Mouse (Mus musculus) right cerebral cortex, postnatal 4 days (tissue): Measurements from ENCODE around the gene Pnliprp2.

Experiments used
- DNase-seq: peaks from one replicate; pipeline ENCODE4 v3.0.0-alpha.2; 2022

The Pnliprp2 gene

GRCm38 (mm10) chr19:58805191-58805779 is 45.8 kb downstream of the Pnliprp2 start:
- DNase-seq: no peak

DNA sequence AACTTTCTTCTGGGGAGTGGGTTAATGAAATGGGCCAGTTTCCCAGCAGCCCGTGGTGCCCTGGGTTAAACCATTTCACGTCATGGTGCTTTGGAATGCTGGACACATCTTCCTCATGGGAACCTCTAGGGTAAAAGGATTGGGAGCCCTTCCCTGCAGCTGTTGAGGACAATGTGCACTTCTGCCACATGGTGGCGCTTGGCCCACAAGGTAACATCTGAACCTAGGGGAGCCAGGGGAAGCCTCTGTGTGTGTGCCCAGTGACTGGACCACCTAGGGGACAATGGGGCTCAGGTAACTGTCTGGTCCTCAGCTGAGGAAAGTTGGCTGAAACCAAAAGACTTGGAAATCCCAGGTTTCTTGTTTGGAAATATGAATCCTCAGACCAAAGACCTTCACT is 46.8 kb downstream of the Pnliprp2 start:
- peak; percentile 69 for DNase-seq

- DNase-seq: no peak
Measured at GRCm38 (mm10) chr19:58808864-58809263, 49.3 kb downstream of the Pnliprp2 start.

- DNase-seq: no peak
Measured at GRCm38 (mm10) chr19:58810536-58810935, 51.0 kb downstream of the Pnliprp2 start.

DNA sequence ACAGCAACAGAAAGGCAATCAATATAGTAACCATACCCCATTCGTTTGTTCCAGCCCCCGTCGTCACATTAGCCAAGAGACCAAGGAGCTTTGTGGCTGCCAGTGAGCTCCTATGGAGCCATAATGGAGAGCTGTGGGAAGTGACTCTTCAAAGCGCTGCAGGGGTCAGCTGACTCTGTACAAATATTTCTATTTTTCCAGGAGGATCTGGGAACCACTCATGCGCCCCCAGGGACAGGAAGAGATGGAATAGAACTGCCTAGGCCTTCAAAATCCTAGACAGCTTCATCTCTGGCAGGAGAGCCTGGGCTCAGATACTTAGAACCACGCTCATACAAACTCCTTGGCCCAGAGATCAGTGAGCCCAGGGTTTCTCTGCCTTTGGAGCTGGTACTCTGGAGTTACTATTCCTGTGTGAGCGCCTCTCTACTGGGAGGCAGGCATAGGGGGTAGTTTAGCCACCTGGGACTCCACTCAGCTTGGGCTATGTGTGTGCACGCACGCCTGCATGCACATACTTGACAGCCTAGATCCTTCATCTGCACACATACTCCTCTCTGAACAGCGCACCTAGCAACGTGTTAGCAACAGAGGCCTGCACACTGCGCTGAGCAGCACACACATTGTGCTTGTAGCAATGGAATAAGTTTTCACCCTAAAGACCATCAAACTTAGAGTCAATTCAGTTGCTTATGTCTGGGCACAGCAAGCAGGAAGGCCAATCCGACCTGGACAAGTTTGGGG is 55.8 kb downstream of the Pnliprp2 start:
- DNase-seq: no peak

GRCm38 (mm10) chr19:58816453-58817041 is 57.0 kb downstream of the Pnliprp2 start:
- DNase-seq: no peak

DNA sequence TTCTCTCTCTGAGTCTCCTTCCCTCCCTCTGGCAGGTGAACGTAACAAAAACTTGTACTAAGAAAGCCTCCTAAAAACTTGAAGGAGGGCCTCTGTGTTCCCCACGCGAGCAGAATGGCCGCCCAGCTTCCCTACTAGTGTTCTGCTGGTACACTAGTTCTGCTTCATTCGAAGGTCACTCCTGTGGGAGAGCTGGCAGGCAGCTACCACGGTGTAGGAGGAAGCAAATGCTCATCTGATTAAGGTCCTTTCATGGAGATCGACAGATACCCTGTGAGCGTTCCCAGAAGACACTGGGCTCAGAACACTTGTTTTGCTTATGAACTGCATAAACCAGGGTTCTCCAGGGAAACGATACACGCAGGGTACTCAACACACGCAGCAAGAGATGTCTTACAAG is 57.9 kb downstream of the Pnliprp2 start:
- no peak for DNase-seq

DNA sequence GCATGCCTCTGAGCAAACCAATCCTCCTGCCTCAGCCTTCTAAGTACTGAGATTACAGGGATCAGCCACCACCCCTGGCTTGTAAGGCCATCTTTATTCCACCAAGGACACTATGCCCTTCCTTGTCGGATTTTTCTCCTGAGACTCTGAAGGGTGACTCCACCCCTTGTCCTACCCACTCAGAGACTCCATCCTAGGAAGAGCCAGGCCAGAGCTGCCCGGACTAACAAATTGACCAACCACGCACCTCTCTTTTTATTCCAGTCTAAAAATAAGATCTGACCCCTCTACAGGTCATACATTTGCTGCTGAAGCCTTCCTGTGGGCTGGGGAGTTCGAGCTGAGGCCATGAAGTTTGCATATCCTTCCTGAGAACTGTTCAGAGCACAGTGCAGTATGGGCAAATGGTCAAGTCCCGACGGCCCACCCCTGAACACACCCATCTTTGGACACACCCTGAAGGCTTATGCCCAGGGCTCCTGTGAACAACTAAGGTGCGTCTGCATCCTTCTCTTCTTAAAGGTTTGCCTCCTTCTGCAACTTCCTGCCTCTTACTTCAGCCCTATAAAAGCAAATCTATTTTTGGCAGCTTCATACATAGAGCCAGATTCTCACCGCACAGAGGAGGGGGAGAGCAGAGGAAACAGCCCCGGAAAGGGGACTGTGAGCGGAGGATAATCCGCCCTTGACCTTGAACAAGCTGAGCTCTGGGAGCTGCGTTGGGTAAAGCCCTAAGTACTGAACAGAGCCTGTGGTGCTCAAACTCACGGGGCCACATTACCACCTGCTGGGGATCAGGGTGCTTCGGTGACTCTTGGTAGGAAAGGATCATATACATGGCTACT is 59.3 kb downstream of the Pnliprp2 start:
- DNase-seq: no peak

DNA sequence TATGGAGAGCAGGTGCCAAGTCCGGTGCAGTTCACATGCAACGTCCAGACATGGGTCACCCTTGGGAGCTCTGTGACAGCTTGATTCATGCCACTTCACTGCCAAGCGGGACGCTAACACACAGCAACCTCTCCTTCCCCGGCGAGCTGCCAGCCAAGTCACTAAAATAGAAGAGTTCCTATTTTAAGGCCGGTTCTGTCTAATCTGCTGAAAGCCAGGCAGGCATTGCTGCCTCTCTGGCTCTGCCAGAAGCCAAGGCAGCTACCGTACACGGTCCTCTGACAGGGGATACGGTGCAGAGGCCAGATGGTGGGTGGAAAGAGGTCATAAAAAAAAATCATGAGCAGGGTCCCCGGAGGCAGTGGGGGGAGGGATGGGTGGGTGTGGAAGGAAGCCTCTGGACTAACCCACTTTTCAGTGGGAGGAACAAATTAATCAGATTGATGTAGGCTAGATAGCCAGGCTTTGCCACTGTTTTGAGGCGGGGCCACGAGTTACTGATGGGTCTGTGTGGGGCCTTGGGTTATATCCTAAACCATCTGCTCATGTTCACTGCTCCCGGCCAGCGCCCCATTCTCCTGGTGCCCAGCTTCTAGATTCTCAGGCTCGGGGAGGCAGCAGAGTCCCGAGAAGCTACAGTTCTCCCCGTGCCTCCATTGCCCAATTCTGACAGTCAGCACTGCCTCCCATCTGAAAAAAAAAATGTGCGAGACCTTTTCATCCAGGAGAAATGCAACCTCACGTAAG is 63.1 kb downstream of the Pnliprp2 start:
- DNase-seq: peak; percentile 84

DNA sequence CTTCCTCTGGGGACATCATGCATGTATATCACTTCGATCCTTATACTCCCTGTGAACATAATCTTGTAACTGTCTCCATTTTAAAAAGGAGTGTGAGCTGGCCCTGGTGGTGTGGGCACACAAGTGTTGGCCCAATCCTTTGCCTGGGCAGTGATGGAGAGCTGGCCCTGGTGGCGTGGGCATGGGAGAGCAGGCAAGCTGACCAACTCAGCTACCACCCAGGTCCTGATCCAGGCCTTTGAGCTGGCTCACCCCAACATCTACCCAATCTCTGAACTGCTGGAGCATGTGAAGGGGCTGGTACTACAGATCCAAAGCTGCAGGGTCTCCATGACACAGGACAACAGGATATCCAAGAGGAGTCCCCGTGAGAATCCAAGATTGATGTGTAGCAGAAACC is 63.8 kb downstream of the Pnliprp2 start:
- DNase-seq: no peak

- no peak for DNase-seq
Measured at GRCm38 (mm10) chr19:58824316-58824715, 64.8 kb downstream of the Pnliprp2 start.
